Mouse (Mus musculus): ENCODE measurements around the gene Fkbpl.

Gene Fkbpl

DNA sequence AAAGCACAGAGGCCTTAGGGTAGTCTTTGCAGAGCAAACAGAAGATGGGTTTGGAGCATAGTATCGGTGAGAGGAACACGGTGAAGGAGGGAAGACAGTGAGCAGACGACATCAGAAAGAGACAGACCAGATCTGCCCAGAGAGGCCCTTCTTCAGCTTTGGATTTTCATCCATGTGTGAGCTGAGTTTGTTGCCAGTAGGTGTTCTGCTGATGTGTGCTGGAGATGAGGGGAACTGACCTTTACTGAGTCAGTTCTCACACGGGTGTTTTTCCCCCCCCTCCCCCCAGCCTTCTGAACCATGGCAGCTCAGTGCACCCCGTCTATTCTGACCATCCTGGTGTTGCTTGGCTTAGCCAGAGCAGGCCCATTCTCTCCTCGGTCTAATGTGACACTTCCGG lies 25.7 kb downstream of the Fkbpl start, which contains the start of gene Tnxb:
Gene Tnxb, plus strand, starts transcription at position 301 of the 400 bp plus-strand sequence.
- no peak for DNase-seq (ENCODE audit: low spot score in 2 of 2)

DNA sequence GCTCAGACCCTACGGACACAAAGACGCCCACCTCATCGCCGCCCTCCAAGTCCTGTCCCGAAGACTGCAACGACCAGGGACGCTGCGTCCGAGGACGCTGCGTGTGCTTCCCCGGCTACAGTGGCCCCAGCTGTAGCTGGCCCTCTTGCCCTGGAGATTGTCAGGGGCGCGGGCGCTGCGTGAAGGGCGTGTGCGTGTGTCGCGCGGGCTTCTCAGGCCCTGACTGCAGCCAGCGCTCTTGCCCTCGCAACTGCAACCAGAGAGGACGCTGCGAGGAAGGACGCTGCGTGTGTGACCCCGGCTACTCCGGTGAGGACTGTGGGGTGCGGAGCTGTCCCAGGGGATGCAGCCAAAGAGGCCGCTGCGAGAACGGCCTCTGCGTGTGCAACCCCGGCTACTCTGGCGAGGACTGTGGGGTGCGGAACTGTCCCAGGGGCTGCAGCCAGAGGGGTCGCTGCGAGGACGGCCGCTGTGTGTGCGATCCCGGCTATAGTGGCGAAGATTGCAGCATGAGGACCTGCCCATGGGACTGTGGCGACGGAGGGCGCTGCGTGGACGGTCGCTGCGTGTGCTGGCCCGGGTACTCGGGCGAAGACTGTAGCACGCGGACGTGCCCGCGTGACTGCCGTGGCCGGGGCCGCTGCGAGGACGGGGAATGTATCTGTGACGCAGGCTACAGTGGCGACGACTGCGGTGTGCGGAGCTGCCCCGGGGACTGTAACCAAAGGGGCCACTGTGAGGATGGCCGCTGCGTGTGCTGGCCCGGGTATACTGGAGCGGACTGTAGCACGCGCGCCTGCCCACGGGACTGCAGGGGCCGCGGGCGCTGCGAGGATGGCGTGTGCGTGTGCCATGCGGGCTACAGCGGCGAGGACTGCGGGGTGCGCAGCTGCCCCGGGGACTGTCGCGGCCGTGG lies 26.8 kb downstream of the Fkbpl start:
- DNase-seq (ENCODE audit: low spot score in 2 of 2) = no peak

DNA sequence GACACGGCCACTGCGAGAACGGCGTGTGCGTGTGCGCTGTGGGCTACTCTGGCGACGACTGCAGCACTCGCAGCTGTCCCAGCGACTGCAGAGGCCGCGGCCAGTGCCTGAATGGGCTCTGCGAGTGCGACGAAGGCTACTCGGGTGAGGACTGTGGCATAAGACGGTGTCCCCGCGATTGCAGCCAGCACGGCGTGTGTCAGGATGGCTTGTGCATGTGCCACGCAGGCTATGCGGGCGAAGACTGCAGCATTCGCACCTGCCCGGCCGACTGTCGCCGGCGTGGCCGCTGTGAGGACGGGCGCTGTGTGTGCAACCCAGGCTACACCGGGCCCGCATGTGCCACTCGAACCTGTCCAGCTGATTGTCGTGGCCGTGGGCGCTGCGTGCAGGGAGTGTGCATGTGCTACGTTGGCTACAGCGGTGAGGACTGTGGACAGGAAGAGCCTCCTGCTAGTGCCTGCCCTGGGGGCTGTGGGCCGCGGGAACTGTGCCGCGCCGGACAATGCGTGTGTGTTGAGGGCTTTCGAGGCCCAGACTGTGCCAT lies 27.8 kb downstream of the Fkbpl start:
- no peak for DNase-seq (ENCODE audit: low spot score in 2 of 2)

GRCm38 (mm10) chr17:34673139-34673538 lies 28.6 kb downstream of the Fkbpl start:
- DNase-seq (ENCODE audit: low spot score in 2 of 2) = no peak

- no peak for DNase-seq (ENCODE audit: low spot score in 2 of 2)
These were observed 30.1 kb downstream of the Fkbpl start for GRCm38 (mm10) chr17:34674524-34675204.

DNA sequence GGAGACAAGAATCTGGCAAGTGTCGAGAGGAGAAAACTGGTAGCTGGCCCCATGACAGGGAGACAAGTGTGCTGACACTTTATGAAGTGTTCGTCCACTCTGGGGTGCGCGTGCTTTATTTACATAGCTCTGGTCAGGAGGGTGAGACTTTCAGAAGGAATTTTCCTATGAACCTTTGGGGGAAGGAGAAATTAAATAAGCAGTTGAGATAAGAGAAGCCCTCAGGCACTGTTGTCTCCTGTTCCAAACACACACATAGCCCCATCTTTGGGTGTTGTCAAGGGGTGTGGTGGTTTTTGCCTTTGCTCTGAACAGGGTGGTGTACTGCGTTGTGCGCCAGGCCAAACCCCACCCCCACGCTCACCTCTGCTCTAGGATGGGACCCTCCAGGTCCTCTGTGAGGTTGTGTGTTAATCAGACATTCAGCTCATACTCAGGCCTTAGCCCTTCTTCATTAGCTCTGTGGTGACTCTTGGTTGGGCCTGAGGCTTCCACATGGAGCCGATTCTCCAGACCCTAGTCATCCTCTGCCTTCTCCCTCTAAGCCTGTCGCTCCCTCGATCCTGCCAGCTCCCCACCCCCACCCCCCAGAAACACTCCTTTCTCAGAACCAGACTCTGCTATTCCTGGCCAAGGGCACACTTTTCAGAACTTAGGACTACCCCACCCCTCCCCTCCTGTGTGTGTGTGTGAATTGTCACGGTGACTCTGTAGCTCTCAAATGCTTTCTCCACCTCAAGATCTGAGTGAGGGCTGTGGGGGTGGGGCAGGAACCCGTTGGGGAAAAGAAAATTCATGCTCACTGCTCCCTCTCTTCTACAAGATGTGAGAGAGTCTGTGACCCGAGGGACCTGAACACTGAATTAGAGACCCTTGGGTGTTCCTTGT lies 30.9 kb downstream of the Fkbpl start:
- DNase-seq (ENCODE audit: low spot score in 2 of 2) = no peak

DNA sequence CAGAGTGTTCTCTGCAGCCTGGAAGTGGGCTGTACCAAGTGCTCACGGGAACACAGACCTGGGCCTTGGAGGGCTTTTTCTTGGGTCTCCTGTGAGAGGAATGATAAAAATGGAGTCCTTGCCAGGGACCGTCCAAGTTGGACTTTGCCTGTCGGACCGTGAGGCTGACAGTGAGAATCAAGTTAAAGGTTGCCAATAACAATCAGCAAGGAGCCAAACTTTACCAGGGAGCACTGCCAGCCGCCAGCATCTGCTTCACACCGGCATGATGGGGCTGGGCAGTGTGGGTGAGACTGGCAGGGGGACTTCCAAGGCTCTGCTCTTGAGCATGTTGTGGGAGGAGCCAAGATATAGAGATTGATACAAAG lies 31.5 kb downstream of the Fkbpl start:
- no peak for DNase-seq (ENCODE audit: low spot score in 2 of 2)

DNA sequence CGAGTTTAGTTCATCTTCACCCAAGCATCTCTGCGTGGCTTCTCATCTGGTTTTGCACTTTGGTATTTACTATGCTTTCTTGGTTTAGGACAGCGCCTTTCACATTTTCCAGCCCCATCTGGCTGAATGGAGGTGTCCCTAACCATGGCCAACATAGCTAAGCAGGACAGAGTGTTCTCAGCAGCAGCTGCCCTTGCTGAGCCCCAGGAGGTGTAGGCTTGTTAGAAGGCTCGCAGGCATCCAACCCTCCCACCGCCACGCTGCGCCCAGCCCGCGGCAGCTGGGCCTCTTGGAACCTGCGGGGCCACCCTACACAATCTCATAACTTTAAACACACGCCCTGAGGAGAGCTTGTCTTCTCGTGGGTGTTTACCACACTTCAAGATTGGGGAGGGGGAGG lies 32.1 kb downstream of the Fkbpl start:
- no peak for DNase-seq (ENCODE audit: low spot score in 2 of 2)

- DNase-seq (ENCODE audit: low spot score in 2 of 2) = no peak
These were observed 35.6 kb downstream of the Fkbpl start for GRCm38 (mm10) chr17:34680191-34680590.

DNA sequence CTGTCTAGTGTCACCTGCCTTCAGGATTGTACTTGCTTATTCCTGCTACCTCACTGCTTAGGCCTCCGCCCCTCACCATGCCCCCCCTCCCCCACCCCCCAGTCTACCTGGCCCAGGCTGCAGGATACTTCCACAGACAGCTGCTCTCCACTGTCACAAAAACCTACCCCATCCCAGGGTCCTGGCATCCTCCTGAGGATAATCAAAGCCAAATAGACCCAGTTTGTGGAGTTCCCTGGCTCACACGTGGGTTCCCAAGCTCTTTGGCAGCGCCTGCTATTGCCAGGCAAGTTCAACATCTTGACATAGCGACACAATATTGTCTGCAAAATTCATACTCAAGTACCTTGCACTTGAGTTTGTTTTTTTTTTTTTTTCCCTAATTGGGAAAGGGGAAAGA lies 36.1 kb downstream of the Fkbpl start:
- DNase-seq (ENCODE audit: low spot score in 2 of 2) = no peak

GRCm38 (mm10) chr17:34681132-34681571 lies 36.6 kb downstream of the Fkbpl start:
- DNase-seq (ENCODE audit: low spot score in 2 of 2) = no peak

- no peak for DNase-seq (ENCODE audit: low spot score in 2 of 2)
These were observed 37.4 kb downstream of the Fkbpl start for GRCm38 (mm10) chr17:34681881-34682536.

DNA sequence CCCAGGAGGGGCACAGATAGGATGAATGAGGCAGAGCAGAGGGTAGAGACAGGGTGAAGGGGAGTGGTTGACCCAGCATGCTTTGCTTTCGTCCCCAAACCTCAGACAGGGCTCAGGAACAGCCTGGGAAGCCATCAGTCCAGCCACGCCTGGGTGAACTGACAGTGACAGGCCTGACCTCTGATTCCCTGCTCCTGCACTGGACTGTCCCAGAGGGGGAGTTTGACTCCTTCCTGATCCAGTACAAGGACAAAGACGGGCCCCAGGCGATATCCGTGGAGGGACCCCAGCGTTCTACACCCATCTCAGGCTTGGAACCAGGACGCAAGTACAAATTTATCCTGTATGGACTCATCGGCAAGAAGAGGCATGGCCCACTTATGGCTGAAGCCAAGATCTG lies 38.6 kb downstream of the Fkbpl start:
- no peak for DNase-seq (ENCODE audit: low spot score in 2 of 2)

DNA sequence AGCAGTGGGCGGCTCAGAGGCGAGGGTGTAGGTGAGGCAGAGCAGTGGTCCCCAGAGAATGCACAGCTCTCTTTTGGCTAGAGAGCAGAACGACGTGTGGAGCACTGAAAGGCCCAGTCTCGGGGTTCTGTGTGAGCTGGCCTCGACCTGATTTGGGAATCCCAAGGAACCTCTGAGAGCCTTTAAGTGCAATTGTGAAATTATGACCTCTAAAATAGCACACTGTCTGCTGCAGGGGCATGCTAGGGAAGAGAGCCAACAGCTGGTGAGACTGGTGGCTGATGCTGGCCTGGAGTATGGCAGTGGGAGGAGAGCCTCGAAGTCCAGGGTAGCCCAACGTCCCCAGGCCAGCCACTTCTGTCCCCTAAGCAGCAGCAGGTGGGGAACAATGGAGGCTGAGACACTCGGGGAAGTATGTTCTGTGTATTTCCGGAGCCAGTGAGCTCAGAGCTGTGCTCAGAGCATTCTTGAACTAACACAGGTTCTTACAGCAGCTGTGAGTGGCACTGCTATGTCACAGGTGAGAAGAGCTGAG lies 39.2 kb downstream of the Fkbpl start:
- DNase-seq (ENCODE audit: low spot score in 2 of 2) = no peak

DNA sequence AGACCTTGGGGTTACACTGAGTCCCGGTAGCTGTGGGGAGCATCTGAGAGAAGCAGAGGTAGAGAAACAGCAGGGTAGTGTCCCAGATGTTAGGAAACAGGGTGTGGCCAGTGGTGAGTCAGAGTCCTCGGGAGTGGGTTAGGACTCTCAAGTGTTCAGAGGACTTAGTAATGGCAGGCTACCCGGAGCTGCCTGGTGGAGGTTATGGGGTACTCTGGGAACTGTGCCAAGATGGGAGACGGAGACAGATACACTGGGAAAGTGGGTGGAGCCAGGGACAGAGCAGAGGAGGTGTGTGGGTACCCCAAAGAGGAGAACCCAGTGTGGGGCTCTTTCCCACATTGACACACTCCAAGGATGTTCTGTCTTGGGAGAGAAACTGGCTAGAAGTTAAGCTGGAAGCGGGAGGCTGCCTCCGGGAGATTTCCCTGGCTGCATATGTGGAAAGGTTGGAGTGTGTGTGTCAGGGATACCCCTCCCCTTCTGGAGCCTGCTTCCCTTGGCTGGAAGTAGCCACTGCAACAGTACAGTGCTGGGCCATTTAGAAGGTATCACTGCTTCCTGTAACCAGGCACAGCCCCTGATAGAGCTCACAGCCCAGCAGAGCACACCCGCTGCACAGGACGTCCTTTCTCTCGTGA lies 39.8 kb downstream of the Fkbpl start:
- DNase-seq (ENCODE audit: low spot score in 2 of 2) = peak in 1 of 2 experiments; percentile 39

DNA sequence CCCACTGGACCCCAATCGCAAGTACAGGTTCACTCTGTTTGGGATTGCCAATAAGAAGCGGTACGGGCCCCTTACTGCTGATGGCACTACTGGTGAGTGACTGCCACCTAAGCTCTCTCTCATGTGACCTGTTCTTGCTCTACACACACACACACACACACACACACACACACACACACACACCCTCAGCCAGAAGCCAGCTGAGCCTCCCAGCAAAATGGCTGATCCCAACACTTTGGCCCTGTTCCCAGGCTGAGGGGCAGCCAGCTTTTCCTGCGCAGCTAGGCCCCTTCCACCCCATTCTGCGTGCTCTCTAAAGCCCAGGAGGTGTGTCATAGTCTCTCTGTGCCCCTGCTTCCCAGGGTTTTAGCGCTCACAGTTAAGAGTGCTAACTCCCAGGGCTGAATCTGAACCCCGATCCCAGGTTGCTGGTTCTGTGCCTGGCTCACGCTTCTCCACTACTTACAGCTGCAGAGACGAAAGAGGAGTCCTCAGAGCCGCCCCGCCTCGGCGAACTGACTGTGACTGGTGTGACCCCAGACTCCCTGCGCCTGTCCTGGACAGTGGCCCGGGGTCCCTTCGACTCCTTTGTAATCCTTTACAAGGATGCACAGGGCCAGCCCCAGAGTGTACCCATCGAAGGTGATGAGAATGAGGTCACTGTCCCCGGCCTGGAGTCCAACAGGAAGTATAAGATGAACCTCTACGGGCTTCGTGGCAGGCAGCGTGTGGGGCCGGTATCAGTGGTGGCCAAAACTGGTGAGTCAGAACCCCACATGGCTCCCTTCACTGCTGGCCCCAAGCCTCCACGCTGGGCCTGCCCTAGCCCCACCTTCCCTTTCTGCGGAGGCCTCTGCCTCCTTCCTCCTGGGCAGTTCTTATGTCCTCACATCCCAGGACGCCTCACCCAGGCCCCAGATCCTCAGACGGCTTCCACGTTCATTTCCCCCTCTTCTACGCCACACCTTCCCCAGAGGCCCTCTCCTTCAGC lies 40.9 kb downstream of the Fkbpl start:
- DNase-seq (ENCODE audit: low spot score in 2 of 2) = peak; percentile 43 to 69

GRCm38 (mm10) chr17:34688889-34689288 lies 44.3 kb downstream of the Fkbpl start:
- no peak for DNase-seq (ENCODE audit: low spot score in 2 of 2)

GRCm38 (mm10) chr17:34690458-34690857 lies 45.9 kb downstream of the Fkbpl start:
- DNase-seq (ENCODE audit: low spot score in 2 of 2) = peak; percentile 38 to 78

DNA sequence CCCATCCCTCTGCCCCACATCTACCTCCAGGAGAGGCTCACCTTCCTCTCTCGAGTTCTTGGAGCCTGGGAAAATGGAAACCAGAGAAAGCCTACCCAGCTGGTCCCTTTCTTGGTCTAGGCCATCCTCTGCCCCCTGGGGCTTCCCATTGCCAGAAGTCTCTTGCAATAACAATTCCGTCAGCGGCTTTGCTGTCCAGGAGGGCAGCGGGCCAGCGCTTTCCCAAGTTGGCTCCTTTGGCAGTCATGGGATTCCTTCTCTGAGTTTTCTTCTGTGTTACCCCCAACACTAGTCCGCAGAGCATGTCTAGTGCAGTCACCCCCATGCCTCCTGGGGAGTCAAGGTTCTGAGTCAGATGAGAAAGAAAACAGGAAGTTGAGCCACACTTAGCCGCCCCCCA lies 48.3 kb downstream of the Fkbpl start:
- DNase-seq (ENCODE audit: low spot score in 2 of 2) = peak in 1 of 2 experiments; percentile 90

All from urinary bladder, postnatal 36 days (tissue).